Mouse (Mus musculus): ENCODE data around the gene Elf1.
"Not testable (repeated sequence)": the region's sequence is repeated elsewhere in the genome, so short reads cannot be mapped to it uniquely, and the experiment has no call there.

GRCm38 (mm10) chr14:79526106-79526505, 45.1 kb downstream of the Elf1 start:
- TF ChIP-seq CTCF, EP300 (IDR thresholded peaks at IDR 0.05; ENCODE audit: low read depth): not testable (repeated sequence)

All from liver, embryonic 14.5 days (tissue).